Mouse (Mus musculus) ES-E14 (cell line): ENCODE data around the gene Tspoap1.

Experiments
- HCFC1 ChIP-seq: IDR thresholded peaks from 2 replicates; pipeline ENCODE4 v1.6.1; 2012; ENCODE audit warnings: low read length, inconsistent platforms, borderline replicate concordance; ENCODE audit not compliant: insufficient read depth
- ZC3H11A ChIP-seq: IDR thresholded peaks from 2 replicates; pipeline ENCODE4 v1.6.1; 2012; ENCODE audit warnings: low read depth, mild to moderate bottlenecking, inconsistent platforms, low read length, borderline replicate concordance

GRCm38 (mm10) chr11:87725964-87726562, 34.3 kb upstream of the Tspoap1 start:
- TF ChIP-seq HCFC1 (no peak), ZC3H11A (no peak)
